Mouse (Mus musculus): ENCODE results near the gene Gm3248. TPM values are rescaled to one million over a fixed set of nuclear protein-coding genes. Genes with fewer than 3 reads are reported as not detected.

Gene Gm3248
- 1.2 TPM for polyA plus RNA-seq (2015; fragmentation: Illumina TruSeq; extraction: RNeasy Lipid Tissue Mini Kit (QIAGEN cat#74804); ENCODE audit: low read depth, low replicate concordance)

GRCm38 (mm10) chr14:5961635-5962034 lies at the start of gene Gm3248:
Gene Gm3248 (minus strand): TSS chr14:5961745.

GRCm38 (mm10) chr14:5979037-5979436 lies 17.5 kb upstream of the Gm3248 start, which contains the start of gene Gm3453:
Gene Gm3453 (minus strand): TSS chr14:5979137.

Other genes starting within 250 kb of the Gm3248 start
- 0.62 TPM for gene Gm3373, start 220.2 kb downstream of the Gm3248 start, polyA plus RNA-seq (2015; fragmentation: Illumina TruSeq; extraction: RNeasy Lipid Tissue Mini Kit (QIAGEN cat#74804); ENCODE audit: low read depth, low replicate concordance)
- gene Gm3383, start 153.8 kb downstream of the Gm3248 start, polyA plus RNA-seq (2015; fragmentation: Illumina TruSeq; extraction: RNeasy Lipid Tissue Mini Kit (QIAGEN cat#74804); ENCODE audit: low read depth, low replicate concordance) = 2.7 TPM
- gene Gm3424, start 131.4 kb downstream of the Gm3248 start, polyA plus RNA-seq (2015; fragmentation: Illumina TruSeq; extraction: RNeasy Lipid Tissue Mini Kit (QIAGEN cat#74804); ENCODE audit: low read depth, low replicate concordance) = not detected
- 0.58 TPM for gene Gm8237, start 81.4 kb downstream of the Gm3248 start, polyA plus RNA-seq (2015; fragmentation: Illumina TruSeq; extraction: RNeasy Lipid Tissue Mini Kit (QIAGEN cat#74804); ENCODE audit: low read depth, low replicate concordance)
- not detected for gene Gm3453, start 17.4 kb upstream of the Gm3248 start, polyA plus RNA-seq (2015; fragmentation: Illumina TruSeq; extraction: RNeasy Lipid Tissue Mini Kit (QIAGEN cat#74804); ENCODE audit: low read depth, low replicate concordance)
- not detected for gene Gm6337, start 96.5 kb upstream of the Gm3248 start, polyA plus RNA-seq (2015; fragmentation: Illumina TruSeq; extraction: RNeasy Lipid Tissue Mini Kit (QIAGEN cat#74804); ENCODE audit: low read depth, low replicate concordance)
- 0.58 TPM for gene Gm8206, start 132.2 kb upstream of the Gm3248 start, polyA plus RNA-seq (2015; fragmentation: Illumina TruSeq; extraction: RNeasy Lipid Tissue Mini Kit (QIAGEN cat#74804); ENCODE audit: low read depth, low replicate concordance)
- 2.3 TPM for gene Gm3468, start 146.9 kb upstream of the Gm3248 start, polyA plus RNA-seq (2015; fragmentation: Illumina TruSeq; extraction: RNeasy Lipid Tissue Mini Kit (QIAGEN cat#74804); ENCODE audit: low read depth, low replicate concordance)
- not detected for gene Gm3476, start 164.1 kb upstream of the Gm3248 start, polyA plus RNA-seq (2015; fragmentation: Illumina TruSeq; extraction: RNeasy Lipid Tissue Mini Kit (QIAGEN cat#74804); ENCODE audit: low read depth, low replicate concordance)

All from brain, adult 10 weeks (tissue).